Mouse (Mus musculus) layer of hippocampus, adult 2 months (tissue): Measurements from ENCODE around the gene Endou. TPM values are rescaled to one million over a fixed set of nuclear protein-coding genes. Genes with fewer than 3 reads are reported as not detected.

ENCODE experiments used
- DNase-seq, 2 experiments: peaks; one replicate each; pipeline ENCODE4 v3.0.0; 2022; ENCODE audit warnings: low spot score in 2 of 2
- H3K27ac ChIP-seq: fragments of 200-600 bp; 2 replicates; pipeline ENCODE4 v1.8.1; 2022
- H3K4me3 ChIP-seq: fragments of 200-600 bp; 2 replicates; pipeline ENCODE4 v1.8.1; 2022; ENCODE audit warnings: mild to moderate bottlenecking
- CTCF ChIP-seq: fragments of 200-600 bp; conservative IDR thresholded peaks from 2 replicates; pipeline ENCODE4 v1.8.1; 2022; ENCODE audit warnings: antibody characterized with exemption, mild to moderate bottlenecking, moderate library complexity
- total RNA-seq, 2 experiments: library from RNA; stranded (reverse); gene quantifications; 2 replicates each; pipeline ENCODE4 v1.2.3; 2021

Gene Endou
- total RNA-seq, 2 experiments from 2014 or later = 0.59 to 0.96 TPM

DNA sequence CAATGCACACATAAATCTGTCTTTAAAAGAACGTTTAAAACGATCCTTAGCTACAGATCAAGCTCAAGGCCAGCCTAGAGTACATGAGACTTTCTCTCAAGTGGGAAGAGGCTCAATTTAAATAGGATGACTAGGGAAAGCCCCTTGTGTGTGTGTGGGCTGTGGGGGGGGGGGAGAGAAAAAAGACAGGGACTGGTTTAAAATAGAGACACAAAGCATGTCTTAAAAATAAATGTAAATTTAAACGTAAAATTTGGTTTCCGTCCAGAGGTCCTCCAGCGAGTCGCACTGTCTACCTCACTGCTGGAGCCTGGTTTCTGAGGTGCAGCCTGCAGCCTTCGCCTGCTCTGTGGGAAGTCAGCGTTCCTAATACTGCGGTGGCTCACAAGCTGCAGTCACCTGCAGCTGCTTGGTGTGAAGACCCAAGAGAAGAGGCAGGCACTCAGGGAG, 9.2 kb upstream of the Endou start:
- DNase-seq = no peak
- peak overlapping the region; percentile 36; the same call in 1 of the 2 replicates for H3K27ac ChIP-seq
- no peak for TF ChIP-seq CTCF
- no peak overlapping the region for H3K4me3 ChIP-seq

DNA sequence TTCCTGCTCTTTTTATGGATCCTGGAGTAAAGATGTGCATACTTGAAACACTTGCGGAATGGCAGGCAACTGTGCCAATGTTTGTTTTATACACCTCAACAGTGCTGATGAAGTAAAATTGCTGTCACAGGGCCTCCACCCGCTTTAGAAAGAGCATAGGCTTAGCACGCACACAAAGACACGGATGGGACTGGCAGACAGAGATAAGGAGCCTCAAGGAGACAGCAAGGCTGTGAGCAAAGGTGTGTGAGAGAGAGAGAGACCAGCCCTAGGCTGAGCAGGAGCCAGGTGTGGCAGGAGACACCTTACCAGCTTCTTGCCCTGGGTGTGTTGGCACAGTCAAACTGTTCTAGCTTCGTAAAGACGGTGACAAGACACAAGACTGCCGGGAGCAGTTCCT, 7.8 kb upstream of the Endou start:
- TF ChIP-seq CTCF = no peak
- no peak overlapping the region for H3K27ac ChIP-seq
- DNase-seq = no peak
- no peak overlapping the region for H3K4me3 ChIP-seq

DNA sequence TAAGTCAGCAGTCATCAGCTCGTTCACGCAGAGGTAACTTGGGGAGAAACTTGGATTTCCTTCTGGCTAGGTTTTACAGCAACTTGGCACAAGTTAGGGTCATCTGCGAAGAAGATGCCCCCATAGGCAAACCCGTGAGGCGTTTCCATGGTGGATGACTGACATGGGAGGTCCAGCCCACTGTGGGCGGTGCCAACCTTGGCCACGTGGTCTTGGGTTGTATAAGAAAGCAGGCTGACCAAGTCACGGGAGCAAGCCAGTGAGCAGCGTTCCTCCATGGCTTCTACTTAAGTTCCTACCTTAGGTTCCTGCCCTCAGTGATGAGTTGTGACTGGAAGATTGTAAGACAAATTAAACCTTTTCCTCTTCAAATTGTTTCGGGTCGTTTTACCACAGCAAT, 849 bp upstream of the Endou start:
- no peak for TF ChIP-seq CTCF
- no peak for DNase-seq
- Histone ChIP-seq H3K4me3 (no peak overlapping the region), H3K27ac (no peak overlapping the region)

DNA sequence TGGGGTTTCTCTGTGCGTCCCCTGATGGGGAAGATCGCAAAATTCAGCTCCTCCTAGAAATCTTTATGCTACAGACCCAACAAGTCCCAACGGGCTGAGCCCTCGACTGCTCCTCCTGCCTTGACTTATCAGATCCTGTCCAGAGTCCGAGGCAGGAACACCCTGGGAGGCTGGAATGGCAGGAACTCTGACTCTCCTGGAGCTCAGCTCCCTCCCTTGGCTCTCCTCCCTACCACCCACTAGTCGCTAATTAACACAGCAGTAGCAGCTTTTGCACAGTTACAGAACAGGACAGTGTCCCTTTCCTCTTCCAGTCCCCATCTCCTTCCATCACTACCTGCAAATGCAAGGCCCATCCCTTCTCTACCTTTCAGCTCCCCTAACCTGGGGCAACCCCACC, 774 bp downstream of the Endou start:
- no peak overlapping the region for H3K4me3 ChIP-seq
- DNase-seq = no peak
- TF ChIP-seq CTCF = no peak
- peak overlapping the region; percentile 80 for H3K27ac ChIP-seq

DNA sequence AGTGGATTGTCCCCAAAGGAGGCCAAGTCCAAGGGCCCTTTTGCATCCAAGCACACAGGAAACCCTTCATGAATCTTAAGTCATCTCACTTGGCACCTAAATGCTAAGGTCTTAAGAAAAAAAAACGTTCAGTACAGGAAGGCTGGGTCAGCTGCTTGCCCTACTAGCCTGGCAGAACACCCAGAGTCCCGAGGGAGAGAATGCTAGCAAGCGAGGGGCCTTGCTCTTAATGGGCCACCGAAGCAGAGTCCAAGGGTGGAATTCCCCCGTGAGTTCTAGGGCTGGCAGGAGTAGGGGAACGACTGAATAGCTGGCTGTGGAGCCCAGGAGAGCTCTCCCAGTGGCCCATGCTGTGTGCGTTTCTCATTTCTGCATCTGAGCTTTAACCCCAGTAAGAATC, 2.3 kb downstream of the Endou start:
- no peak for TF ChIP-seq CTCF
- Histone ChIP-seq H3K27ac (peak overlapping the region; percentile 80), H3K4me3 (no peak overlapping the region)
- DNase-seq = peak; percentile 39 to 66

DNA sequence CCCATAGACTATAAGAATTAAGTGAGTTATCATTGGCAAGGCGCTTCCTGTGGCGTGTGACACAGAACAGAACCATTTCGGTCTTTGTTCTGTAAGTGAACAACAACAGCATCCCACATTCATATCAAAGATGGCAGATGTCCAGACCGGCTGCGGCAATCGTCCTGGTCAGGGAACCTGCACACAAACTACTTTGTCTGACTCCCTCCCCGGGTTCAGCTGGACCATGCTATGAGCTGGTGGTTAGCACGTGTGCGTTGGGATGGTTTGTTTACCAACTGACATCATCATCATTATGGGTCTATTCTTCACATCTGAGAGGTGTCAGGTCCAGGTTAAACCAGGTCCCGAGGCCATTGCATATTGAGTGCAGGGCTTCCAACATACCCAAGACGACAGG, 2.7 kb downstream of the Endou start:
- no peak for TF ChIP-seq CTCF
- H3K4me3 ChIP-seq = no peak overlapping the region
- no peak for DNase-seq
- H3K27ac ChIP-seq = peak overlapping the region; percentile 80

DNA sequence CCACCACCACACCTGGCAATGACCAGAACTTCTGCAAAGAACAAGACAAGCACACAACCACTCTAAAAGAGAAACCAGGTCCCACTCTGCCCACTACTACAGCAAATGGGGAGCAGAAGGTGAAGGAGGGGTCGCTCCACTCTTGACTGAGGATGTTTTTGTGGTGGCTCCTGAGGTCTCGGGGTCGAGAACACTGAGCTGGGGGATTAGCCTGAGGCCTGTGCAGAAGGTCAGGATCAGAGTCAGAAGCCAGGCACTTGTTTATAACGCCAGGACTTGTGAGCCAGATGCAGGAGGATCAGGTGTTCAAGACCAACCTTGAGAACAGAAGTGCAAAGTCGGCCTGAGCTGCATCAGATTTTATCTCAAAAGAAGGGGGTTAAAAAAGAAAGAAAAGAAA, 3.6 kb downstream of the Endou start:
- TF ChIP-seq CTCF = no peak
- Histone ChIP-seq H3K27ac (peak overlapping the region; percentile 80; the same call in 1 of the 2 replicates), H3K4me3 (no peak overlapping the region)
- DNase-seq = no peak

DNA sequence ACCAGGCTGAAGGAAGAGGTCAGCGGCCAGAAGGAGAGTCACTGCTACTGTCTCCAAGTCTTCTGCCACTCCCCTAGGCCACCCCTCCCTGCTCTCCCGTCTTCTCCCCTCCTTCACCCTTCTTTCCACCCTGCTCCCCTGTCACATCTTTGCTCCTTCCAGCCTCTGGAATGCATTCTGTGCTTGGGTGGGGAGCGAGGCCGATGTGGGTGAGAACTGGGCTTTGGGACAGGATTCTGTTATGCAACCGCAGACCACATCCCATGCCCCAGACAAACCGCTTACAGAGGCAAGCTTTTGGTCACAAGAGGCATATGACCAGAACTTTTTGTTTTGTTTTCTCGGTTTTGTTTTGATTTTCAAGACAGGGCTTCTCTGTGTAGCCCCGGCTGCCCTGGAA, 4.1 kb downstream of the Endou start:
- no peak for TF ChIP-seq CTCF
- Histone ChIP-seq H3K27ac (peak overlapping the region; percentile 80; the same call in 1 of the 2 replicates), H3K4me3 (no peak overlapping the region)
- DNase-seq = no peak

DNA sequence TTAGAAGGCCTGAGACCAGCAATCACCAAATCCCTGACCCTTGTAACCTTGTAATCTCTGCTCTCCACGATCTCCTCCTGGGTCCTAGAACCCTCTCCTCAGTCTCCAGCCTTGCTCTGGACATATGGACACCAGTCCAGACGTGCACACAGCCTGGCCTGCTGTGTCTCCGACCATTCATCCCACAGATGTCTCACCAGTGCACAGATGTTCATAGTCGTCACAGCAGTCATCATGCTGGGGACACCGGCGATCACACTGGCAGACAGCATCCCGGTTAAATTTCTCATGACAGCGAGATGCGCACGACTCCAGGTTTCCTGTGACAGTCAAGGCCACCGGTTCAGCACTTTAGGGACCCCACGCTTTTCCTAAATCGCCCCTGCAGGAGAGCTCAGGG, 4.8 kb downstream of the Endou start:
- TF ChIP-seq CTCF = no peak
- Histone ChIP-seq H3K27ac (peak overlapping the region; percentile 80; the same call in 1 of the 2 replicates), H3K4me3 (no peak overlapping the region)
- DNase-seq = no peak

DNA sequence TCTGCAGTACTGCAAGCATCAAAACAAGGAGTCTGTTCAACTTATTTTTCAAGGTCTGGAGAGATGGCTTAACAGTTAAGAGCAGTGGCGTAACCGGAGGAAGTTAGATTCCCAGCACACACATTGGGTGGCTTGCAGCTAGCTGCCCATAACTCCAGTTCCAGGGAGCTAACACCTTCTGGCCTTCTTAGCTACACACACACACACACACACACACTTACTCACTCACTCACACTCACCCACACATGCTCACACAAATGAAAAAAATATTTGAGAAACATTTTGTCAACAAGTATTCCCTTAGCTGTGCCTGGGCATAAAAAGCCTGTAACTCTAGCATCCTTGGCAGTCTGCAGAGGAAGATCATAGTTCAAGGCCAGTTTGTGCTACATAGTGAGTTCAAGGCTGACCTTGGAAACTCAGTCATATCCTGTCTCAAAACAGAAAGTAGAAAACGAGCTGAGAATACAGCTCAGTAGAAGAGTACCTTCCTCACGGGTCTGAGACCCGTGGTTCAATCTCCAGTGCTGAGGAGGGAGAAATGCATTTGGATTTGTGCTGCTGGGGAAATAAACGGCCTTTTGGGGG, 5.8 kb downstream of the Endou start:
- no peak for DNase-seq
- TF ChIP-seq CTCF = no peak
- Histone ChIP-seq H3K4me3 (no peak overlapping the region), H3K27ac (peak overlapping the region; percentile 79)

DNA sequence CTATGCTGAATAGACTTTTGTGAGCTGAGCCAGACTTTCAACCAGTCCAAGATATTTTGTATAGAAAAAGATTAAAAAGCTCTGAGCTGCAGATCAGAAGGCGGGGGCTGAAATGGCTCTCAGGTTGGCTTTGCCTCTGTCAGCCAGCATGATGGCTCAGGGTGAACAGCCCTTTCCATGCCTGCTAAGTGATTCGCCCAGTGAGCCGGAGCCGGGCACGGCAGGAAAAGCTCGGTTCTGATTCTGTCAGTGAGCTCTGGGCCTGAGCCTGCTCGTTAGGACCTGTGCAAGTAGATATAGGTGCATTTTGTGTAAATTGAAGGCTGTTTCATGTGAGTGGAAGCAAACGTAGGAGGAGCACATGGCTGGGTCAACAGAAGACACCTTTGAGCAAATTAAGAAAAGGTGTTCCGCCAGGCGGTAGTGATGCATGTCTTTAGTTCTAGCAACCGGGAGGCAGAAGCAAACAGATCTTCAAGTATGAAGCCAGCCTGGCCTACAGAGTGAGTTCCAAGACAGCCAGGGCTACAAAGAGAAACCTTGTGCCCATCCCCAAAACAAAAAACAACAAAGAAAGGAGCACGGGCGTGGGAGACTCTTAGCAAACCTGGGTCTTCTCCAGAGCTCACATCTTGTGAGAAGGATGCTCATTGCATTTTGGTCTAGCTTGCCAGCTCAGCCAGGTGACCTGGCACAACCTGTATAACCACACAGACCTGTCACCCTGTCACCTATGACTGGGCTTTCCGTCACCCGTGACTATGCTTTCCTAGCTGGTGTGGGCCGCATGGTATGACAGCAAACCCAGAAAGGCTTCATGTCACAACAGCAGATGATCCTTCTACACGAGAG, 6.6 kb downstream of the Endou start:
- no peak for TF ChIP-seq CTCF
- no peak overlapping the region for H3K4me3 ChIP-seq
- DNase-seq = no peak
- H3K27ac ChIP-seq = peak overlapping the region; percentile 79

DNA sequence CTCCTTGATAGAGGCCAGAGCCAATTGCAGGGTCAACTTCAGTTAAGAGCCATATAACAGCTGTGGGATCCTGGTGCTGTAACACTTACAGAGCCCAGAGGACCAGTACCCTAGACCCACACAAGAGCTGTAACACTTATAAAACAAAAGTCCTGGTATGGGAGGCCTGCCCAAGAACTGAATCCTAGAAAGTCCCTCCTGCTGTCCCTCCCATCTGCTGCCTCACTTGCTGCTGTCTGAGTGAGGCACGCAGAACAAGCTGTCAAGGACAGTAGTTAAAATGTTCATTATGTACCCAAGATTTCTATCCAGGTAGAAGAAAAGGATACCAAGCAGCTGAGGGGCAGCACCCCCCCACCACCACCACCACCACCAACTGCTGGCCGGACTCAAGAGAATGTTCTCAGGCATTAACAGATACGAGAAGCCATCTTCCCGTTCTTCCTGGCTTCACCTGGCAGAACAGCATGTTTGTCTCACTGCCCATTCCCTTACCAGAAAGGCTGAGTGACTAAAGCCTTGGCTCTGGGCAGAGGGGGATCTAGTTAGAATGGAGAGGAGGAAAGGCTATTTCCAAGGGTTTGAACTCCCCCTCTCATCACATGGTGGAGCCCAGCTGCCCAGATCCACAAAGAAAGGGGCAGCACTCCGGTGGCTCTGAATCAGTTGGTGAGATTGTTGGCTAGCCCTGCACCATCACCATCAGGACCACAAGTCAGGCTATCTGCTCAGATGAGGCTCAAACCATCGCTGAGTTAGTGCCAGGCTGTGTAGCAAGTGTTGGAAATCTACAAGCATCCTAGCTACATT, 7.4 kb downstream of the Endou start:
- TF ChIP-seq CTCF = no peak
- Histone ChIP-seq H3K4me3 (no peak overlapping the region), H3K27ac (peak overlapping the region; percentile 79)
- peak in 1 of 2 experiments; percentile 20 for DNase-seq
